Mouse (Mus musculus) cerebellum, adult 18-20 months (tissue): ENCODE measurements around the gene Pla2g3.

Experiments used
- DNase-seq, 2 experiments: peaks; one replicate each; pipeline ENCODE4 v3.0.0; 2021

Pla2g3 gene

GRCm38 (mm10) chr11:3487952-3488570 lies at the start of gene Pla2g3:
Pla2g3 (plus strand) TSS chr11:3488284.
- peak in 1 of 2 experiments; percentile 46 for DNase-seq

- DNase-seq: peak; percentile 70 to 82
Measured at GRCm38 (mm10) chr11:3441696-3442443, 46.2 kb upstream of the Pla2g3 start.

- no peak for DNase-seq
Measured at GRCm38 (mm10) chr11:3442677-3443076, 45.4 kb upstream of the Pla2g3 start.

GRCm38 (mm10) chr11:3443091-3443490 lies 45.0 kb upstream of the Pla2g3 start:
- DNase-seq: no peak

GRCm38 (mm10) chr11:3444875-3445274 lies 43.2 kb upstream of the Pla2g3 start:
- DNase-seq: no peak

- peak in 1 of 2 experiments; percentile 57 for DNase-seq
Measured at GRCm38 (mm10) chr11:3451701-3452163, 36.4 kb upstream of the Pla2g3 start.

- DNase-seq: peak; percentile 91 to 96
Measured at GRCm38 (mm10) chr11:3452167-3452639, 35.9 kb upstream of the Pla2g3 start, which contains the start of gene Rnf185. Rnf185 (minus strand) TSS chr11:3452363.

- peak; percentile 31 to 32 for DNase-seq
Measured at GRCm38 (mm10) chr11:3452769-3453168, 35.3 kb upstream of the Pla2g3 start.

GRCm38 (mm10) chr11:3453467-3453866 lies 34.6 kb upstream of the Pla2g3 start:
- DNase-seq: peak; percentile 76 to 87

GRCm38 (mm10) chr11:3454506-3454905 lies 33.6 kb upstream of the Pla2g3 start:
- DNase-seq: no peak

GRCm38 (mm10) chr11:3456354-3456753 lies 31.7 kb upstream of the Pla2g3 start:
- DNase-seq: peak; percentile 77 to 80

GRCm38 (mm10) chr11:3458428-3459104 lies 29.5 kb upstream of the Pla2g3 start:
- no peak for DNase-seq

GRCm38 (mm10) chr11:3459105-3459468 lies 29.0 kb upstream of the Pla2g3 start:
- DNase-seq: no peak

GRCm38 (mm10) chr11:3462846-3463245 lies 25.2 kb upstream of the Pla2g3 start:
- no peak for DNase-seq

GRCm38 (mm10) chr11:3471448-3471850 lies 16.6 kb upstream of the Pla2g3 start:
- no peak for DNase-seq

- DNase-seq: peak; percentile 93 to 96
Measured at GRCm38 (mm10) chr11:3472484-3472883, 15.6 kb upstream of the Pla2g3 start.

GRCm38 (mm10) chr11:3474480-3475115 lies 13.5 kb upstream of the Pla2g3 start:
- DNase-seq: no peak

GRCm38 (mm10) chr11:3475489-3475888 lies 12.6 kb upstream of the Pla2g3 start:
- no peak for DNase-seq

GRCm38 (mm10) chr11:3483980-3484642 lies 4.0 kb upstream of the Pla2g3 start:
- peak in 1 of 2 experiments; percentile 33 for DNase-seq

GRCm38 (mm10) chr11:3486349-3486748 lies 1.7 kb upstream of the Pla2g3 start:
- no peak for DNase-seq

GRCm38 (mm10) chr11:3489036-3489435 lies 952 bp downstream of the Pla2g3 start:
- no peak for DNase-seq

GRCm38 (mm10) chr11:3492748-3493147 lies 4.7 kb downstream of the Pla2g3 start:
- no peak for DNase-seq
